Mouse (Mus musculus) B cell, adult 2 months (primary cell): Measurements from ENCODE around the gene Sdhaf1.
A peak's percentile ranks its signal among the peaks of the same experiment; 100 is the strongest.

Experiments
- DNase-seq, 2 experiments: peaks; one replicate each; pipeline ENCODE4 v3.0.0; 2022

Gene Sdhaf1

DNA sequence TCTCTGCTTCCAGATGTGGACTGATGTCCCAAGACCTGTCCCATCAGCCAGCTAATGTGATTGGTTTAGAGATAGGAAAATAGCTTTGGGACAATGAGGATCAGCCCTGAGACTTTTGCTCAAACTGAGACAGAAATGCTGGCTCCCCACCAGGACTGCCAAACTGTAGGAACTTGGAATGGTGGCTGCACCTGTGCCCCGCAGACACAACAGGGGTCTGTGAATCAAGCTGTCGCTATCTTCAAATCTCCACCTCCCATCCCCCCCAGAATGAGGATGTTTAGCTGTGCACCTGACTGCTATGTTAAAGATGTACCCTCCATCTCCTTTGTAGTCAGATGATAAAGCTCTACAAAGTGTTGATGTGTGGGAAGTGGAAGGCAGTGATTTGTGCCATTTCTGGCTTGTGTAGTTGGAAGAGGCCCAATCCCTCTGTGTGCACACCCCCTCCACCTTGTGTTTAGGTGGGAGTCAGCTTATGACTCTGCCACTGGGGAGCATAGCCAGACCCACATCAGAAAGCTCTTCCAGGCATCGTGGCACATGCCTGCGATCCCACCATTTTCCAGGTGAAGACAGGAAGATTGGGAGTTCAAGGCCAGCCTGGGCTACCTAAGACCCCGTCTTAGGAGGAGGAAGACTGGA is 727 bp upstream of the Sdhaf1 start:
- no peak for DNase-seq

DNA sequence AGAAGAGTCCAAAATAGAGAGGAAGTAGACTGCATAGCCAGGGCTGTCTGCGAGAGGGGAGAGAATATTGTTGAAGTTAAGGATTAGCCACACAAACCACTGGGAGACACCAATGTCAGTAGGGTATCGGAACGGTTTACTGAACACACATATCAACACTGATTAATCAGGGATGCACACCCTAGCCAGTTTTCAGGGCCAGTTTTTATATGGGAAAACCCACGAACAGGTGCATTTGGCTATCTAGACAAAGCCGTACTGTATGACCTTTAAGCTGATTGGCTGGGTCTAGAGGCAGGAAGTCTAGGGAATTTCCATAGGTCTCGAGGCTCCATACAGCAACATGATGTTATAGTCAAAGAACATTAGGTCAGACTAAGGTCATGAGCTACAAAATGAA is 830 bp downstream of the Sdhaf1 start:
- peak; percentile 56 to 61 for DNase-seq

DNA sequence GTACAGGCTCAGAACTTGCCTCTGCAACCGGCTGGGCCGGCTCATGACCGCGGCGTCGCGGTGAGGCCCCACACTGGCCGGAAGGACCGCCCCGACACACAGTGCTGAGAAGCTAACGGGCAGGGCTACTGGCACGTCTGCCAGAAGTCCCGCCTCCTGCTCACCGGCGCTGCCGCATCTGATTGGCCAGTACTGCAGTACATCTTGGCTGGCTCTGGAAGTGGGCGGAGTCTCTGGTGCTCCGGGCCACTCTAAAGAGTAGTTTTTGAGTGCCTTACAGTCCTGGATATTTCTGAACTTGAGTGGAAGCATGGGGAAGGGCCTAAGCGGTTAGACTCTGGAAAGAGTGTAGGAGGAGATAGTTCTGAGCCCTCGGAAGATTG is 1.4 kb downstream of the Sdhaf1 start:
- DNase-seq = peak; percentile 92 to 94

DNA sequence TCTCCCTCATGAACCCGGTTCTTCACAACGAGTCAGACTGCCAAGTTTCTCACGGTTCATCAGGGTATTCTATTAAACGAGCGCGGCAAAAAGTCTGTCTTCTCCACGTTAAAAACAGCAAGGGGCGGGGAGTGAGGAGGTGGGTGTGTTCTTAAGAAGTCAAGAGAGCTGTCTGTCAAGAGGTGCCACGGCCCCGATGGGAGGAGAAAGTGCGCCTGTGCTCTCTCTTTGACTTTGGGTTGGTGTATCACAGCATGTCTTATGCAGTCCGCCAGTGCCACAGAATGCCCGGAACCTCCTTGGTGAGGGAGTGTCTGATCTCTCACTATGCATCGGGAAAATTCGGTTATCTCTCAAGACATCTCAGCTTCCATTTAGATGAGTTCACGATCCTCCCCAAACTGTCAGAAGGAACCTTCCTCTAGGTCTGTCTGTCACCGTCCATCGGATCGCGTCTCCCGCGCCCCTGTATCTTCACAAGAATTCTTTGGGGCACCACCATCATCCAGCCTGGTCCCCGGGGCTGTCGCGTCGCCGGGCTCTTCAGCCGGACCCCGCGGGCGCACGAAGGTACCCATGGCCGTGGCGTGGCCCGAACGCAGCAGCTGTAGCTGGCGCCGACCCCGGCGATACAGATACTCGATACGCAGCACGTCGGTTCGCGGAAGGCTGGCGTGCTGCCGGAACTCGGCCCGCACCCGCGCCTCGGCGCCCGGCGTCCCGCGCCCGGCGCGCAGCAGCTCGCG is 2.0 kb downstream of the Sdhaf1 start, which contains the start of gene E130208F15Rik:
TSS of gene E130208F15Rik (plus strand) at position 202 of the 746 bp plus-strand sequence.
- DNase-seq = peak; percentile 79 to 80

DNA sequence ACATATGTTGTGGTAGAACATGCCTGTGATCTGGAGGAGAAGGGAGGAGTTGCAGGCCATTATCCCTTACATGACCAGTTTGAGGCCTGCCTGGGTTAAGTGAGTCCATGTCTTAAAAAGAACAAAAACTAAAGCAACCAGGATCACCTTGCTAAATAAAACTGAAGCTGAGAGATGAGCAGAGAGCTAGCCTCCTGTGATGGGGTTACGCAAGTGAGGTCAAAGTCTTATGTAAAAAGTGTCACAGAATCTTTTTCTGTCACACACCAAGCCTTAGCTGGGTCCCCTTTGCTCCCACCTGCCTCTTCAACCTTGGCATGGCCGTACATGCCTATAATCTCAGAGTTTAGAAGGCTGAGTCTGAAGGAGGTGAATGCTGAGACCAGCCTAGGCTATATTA is 2.7 kb downstream of the Sdhaf1 start:
- DNase-seq = no peak

DNA sequence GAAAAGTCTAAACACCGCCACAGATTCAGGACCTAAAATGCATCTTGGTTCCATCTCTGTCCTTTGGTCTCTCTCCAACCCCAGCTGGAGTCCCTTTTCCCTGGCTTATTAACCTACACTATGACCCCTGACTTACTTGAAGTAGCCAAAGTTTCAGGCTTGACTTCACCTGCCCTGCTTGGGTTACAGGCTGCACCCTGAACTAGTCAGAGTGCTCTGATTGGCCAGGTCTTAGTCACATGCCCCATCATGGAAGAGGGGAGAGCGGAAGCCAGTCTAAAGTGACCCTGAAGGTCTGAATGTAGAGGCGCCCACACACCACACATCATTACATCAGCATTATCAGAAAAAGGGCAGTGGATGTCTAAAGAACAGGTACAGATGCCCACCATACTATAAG is 5.6 kb downstream of the Sdhaf1 start:
- no peak for DNase-seq

DNA sequence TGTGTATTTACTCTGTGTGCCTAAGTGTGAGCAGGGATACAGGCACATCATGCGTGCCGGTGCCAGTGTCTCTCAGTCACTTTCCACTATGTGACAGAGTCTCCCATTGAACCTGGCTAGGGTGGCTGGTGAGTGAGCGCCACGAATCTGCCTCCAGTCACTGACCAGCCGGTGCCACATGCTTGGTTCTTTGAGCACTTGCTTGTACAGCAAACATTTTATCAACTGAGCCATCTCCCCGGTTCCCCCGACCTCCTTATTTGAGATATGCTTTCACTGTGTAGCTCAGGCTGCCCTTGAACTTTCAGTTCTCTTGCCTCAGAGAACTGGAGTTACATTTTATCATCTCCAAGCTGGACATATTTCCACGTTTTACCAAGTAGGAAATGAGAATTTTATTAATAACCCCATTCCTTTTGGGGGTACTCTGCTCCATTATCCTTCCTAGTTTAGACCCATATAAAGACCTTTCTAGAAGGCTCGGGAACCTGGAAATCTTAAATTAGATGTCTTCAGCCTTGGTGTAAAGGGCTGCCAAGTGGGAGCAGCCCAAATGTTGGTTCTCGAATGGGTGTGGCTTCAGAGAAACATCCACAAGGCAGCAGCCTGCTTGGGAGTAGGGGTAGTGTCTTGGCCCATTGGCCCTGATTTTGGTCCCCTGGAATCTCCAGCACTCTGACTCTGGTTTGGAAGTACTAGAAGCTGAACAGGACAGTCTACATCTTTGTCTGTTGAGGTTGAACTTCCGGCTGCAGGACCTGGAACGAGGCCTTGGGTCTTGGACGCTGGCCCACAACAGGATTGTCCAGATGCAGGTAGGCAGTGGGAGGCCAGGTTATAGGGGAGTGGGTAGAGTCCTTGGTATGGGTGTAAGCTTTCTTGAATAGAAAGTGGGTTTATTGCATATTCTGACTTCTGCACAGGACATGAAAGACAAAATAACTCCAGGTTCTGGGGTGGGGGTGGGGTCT is 7.9 kb downstream of the Sdhaf1 start:
- no peak for DNase-seq

DNA sequence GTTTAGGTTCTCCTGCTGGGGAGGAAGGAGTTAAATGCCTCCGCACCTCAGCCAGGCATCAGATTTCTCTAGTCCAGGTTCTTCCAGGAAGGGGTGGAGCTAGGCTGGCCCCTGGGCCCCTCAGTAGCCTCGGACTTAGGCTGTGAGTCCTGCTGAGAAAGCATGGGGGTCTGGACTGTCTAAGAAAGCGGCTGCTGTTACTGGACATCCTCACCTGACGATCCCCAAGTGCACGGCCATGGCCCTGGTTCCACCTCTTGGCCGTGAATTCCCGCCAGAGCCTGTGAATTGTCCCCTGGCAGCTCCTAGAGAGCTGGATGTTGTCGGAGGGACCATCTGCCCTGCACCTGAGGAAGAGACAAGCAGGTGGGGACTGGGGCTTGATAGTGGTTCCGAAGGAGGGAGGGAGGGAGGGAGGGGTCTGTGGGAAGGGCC is 9.0 kb downstream of the Sdhaf1 start, which contains the start of gene Syne4:
TSS of gene Syne4 (plus strand) at position 87 of the 435 bp plus-strand sequence.
- no peak for DNase-seq

DNA sequence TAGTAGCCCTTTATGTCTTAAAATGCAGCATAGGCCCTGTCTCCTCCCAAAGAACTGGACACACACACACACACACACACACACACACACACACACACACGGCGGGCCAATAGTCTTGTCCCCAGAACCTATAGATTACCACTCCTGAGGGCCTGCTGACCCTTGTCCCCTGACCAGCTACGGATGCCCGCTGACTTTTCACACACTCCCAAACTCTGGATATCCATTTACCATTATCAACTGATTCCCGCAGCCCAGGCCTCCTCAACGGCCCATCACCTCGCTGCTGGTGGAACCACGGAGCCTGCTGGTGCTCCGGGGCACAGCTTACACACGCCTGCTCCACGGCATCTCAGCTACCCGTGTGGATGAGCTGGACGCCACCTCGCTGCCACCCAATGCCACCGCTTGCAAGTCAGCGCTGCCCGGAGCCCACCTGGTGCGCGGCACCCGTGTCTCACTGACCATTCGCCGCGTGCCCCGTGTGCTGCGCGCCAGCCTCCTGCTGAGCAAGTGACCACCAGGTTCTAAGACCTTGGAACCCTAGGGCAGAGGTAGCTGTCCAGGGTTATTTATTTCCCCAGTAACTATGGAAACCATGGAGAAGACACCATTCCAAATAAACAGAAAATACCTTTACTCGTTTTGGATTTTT is 9.9 kb downstream of the Sdhaf1 start:
- no peak for DNase-seq

DNA sequence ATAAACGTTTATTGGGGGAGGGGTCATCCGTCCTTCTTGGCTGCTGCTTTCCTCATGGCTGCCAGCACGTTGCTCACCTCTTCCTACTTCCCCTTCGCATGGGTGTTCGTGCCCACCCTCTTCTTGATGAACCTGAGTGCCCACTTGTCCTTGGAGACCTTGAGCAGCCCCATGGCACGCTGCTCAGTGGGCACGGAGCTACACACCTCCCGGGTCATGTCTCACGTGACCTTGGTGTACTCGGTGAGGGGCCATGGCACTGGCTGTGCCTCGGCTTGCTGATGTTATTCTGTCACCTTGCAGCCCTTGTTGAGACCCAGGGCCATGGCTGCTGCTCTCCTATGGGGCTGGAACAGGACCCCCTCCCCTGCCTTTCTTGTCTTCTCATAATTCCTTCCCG is 13.6 kb downstream of the Sdhaf1 start:
- DNase-seq = no peak

DNA sequence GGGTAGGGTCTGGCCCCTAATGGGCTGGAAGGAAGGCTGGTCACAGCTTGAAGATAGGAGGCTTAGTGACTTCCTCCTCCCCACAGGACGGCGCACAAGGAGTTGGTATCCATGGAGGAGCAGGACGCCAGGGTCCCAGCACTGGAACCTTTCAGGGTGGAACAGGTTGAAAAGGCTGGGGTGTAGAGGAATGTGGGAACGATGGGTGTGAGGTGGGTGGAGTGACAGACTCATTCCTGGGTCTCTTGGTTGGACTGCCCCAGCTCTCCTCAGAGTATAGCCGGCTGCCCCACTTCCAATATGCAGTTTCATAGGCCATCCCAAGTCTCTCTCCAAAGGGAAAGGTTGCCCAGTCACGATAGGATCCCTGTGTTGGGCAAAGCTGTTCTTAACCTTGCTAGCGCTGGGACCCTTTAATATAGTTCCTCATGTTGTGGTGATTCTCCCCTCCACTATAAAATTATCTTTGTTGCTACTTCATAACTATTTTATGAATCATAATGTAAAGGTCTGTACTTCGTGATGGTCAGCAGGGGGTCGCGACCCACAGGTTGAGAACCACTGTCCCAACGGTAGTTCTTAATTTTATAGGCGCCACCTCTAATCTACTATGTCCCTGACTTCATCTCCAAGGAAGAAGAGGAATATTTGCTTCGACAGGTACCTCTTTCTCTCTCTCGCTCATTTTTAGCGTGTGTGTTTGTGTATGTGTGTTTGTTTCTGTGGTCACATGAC is 14.1 kb downstream of the Sdhaf1 start:
- DNase-seq = no peak

DNA sequence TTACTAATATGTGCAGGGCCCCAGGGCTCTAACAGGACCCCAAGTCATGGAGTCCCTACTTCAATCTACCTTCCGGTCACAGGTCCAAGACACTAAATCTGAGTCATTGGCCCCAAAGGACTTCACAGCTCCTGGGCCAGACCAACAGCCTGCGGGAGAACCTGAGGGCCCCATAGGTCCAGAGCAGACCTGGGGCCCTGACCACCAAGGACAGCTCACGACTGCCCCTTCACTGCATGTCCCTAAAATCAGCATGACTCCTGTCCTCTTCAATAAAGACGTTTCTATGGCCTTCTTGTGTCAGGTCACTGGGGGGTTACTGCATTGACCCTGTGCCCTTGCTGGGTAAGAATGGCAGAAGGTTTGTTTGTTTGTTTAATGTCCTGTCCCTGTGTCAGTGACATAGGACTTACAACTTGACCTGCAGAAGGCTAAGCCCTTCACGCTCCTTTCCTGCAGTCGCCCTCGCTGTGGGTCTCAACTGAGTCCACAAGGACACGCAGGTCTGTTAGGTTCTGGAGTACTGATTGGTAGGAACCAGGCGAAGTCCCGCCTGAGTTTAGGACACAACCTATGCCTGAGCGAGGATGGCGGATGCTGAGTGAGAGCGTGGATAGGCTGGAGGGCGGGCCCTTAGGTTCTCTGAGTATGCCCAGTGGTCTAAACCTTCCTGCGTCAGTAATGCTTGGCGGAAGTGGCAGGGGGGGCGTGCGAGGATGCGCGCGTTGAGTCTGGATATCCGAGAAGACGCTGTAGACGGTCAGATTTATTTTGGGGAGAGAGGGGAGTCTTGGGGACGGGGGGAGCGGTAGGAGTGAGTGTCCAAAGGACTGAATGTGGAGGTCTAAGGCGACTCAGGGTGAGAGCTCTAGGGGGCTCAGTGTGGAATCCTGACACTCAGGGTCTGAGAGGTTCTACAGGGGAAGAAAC is 15.4 kb downstream of the Sdhaf1 start, which contains the start of gene Alkbh6:
TSS of gene Alkbh6 (plus strand) at position 642 of the 930 bp plus-strand sequence.
- peak; percentile 91 to 94 for DNase-seq

DNA sequence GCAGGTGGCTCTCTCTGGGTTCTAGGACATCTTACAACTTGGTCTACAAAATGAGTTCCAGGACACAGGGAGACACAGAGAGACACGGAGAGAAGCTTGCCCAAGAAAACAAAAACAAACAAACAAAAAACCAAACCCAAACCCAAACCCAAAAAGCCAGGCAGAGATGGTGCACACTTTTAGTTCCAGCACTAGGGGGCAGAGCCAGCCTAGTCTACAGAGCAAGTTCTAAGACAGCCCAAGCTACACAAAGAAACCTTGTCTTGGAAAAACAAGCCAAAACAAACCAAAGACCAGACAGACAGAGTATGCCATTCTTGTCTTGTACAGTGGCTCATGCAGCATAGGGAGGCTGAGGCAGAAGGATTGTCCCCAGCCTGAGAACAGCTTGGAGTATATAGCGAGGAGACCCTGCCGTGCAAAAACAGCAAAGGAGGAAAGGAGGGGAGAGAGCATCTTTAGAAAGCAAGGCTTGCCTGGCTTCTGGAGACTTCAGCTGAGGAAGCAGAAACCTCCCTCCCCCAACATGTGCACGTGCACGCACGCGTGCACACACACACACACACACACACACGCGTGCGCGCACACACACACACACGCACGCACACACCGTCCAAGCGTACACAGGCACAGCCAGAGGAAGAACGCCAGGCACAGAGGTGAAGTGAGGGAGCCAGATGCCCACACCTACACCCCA is 17.5 kb downstream of the Sdhaf1 start:
- peak; percentile 24 to 38 for DNase-seq

DNA sequence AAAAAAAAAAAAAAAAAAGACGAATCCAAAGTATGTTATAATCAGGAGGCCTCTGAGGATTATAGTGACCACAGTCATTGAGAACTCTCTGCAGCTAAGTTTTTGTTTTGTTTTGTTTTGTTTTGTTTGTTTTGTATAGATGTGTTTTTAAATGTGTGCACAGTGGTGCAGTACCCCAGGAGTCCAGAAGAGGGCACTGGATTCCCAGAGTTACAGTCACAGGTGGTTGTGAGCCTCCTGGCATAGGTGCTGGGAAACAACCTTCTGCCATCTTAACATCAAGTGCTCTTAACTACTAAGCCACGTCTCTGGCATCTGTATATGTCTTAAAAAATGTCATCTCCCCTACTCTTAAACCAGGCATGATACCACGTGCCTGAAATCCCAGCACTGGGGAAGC is 22.8 kb downstream of the Sdhaf1 start:
- DNase-seq = peak; percentile 67 to 72

DNA sequence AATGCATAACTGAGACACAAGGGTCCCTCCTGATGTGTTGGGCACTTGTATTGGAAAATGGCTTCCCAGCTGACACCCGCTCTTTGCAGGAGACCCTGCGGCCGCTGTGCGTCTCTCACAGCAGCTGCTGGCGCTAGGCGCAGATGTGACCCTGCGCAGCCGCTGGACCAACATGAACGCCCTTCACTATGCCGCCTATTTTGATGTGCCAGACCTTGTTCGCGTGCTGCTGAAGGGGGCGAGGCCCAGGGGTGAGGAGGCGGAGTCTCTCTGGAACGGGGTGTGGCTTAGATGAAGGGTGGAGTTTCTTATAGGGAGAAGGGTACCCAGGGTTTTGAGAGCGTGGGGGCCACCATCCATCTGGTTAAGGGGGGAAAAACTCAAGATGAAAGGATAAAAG is 26.4 kb downstream of the Sdhaf1 start:
- DNase-seq = no peak

DNA sequence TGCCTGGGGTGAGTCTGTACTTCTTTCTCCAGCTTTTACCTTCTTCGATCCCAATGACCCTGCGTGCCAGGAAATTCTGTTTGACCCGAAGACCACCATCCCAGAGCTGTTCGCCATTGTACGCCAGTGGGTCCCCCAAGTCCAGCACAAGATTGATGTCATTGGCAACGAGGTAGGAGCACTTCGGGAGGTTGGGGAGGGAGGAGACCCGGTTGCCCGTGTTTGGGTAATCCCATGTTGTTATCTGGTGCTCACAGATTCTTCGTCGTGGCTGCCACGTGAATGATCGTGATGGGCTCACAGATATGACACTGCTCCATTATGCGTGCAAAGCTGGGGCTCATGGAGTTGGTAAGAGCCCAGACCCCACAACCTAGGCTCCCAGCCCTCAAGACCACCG is 26.9 kb downstream of the Sdhaf1 start:
- DNase-seq = no peak

DNA sequence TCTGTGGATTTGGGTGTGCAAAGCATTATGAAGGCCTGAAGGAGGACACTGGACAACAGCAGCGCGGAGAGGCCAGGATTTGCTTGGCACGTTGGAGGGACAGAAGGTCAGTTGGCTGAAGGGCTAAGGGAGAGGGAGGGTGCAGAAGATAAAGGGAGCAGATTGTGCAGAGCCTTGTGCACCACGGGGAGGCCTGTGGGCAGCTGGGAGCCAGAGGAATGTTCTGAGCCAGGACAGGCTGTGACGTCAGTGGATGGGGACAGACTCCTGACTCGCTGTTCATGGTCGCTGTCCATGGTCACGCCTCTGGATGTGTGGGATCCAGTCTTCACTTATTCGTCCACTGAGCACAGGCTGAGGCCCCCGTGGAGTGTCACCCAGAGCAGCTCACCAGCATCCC is 28.6 kb downstream of the Sdhaf1 start:
- no peak for DNase-seq

DNA sequence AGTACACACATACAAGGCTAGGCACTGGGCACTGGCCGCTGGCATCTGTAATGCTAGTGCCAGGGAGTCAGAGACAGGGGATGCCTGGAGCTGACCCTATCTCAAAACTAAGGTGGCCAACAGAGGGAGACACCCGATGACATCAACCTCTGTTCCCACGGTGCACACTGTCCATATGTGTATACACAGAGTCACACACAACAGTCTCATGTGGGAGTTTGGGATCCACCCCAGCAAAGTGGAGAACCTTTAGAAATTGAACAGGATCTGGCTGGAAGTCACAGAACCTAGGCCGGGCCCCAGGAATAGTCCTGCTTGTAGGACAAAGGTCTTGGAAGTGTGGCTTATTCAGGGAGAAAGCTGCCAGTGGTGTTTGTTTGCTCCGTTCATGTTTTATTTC is 29.4 kb downstream of the Sdhaf1 start:
- no peak for DNase-seq

DNA sequence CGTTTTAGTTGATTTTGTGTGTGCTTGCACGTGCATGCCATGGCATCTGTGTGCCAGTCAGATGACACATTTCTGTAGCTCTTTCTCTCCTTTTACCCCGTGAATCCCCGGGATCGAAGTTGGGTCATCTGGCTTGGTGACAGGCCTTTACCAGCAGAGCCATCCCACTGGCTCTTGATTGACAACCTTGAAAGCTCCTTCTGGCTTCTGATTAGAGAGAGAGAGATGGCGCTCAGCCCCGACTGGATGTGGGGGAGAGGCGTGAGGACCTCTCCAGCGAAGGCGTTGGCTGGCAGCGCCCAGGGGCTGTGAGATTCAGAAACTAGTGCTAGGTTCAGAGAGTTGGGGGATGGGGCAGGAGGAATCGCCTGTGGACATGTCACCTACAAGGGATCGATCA is 29.9 kb downstream of the Sdhaf1 start:
- no peak for DNase-seq
